Mouse (Mus musculus) kidney, adult 11 months (tissue): ENCODE measurements around the gene Med15.

Experiments used
- DNase-seq: peaks from one replicate; pipeline ENCODE4 v3.0.0; 2022

Med15 gene

DNA sequence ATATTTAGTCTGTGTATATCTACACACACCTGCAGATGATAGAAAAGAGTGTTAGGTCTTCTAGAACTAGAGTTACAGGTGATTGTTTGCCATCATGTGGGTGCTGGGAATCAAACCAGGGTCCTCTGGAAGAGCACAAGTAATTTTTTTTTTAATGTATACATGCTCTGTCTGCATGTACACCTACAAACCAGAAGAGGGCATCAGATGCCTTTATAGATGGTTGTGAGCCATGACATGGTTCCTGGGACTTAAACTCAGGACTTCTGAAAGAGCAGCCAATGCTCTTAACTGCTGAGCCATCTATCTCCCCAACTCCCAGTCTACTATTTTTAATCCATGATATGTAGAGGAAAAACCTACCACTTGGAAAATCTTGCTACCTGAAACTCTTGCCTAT lies 2.7 kb downstream of the Med15 start:
- no peak for DNase-seq

DNA sequence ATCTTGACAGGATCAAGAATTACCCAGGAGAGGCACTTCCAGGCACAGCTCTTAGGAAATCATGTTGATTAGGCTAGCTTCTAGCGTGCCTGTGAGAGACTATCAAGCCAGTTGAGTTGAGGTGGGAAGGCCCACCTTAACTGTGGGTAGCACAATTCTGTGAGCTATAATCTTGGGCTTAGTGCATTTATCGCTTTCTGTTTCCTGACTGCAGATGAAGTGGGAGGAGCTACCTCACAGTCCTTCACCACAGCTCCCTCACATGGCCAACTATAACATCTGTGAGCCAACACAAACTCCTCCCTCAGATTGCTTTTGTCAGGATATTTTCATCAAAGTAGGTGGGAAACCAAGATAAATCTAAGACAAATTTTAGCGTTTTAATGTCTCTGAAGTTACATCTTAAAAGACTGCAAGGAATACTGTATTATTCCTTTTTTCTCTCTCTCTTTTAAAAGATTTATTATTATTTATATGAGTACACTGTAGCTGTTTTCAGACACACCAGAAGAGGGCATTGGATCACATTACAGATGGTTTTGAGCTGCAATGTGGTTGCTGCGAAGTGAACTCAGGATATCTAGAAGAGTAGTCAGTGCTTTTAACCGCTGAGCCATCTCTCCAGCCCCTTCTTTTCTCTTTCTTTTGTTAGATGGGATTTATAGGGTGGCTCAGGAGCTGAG lies 5.4 kb downstream of the Med15 start:
- DNase-seq = peak; percentile 52

GRCm38 (mm10) chr16:17724448-17724847 lies 8.2 kb downstream of the Med15 start:
- no peak for DNase-seq

DNA sequence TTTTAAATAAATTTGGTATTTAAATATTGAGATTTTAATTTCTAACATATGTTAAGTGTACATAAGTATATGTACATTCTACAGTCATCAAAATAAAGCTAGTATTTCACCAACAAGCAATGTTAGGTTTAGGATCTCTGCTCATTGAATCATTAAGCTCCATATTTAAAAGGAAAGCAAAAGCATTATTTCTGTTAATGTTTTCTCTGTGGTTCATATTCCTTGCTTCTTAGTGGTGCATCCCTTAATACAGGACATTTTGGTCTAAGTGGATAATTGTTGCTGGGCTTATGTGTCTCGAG lies 9.4 kb downstream of the Med15 start:
- DNase-seq = no peak

DNA sequence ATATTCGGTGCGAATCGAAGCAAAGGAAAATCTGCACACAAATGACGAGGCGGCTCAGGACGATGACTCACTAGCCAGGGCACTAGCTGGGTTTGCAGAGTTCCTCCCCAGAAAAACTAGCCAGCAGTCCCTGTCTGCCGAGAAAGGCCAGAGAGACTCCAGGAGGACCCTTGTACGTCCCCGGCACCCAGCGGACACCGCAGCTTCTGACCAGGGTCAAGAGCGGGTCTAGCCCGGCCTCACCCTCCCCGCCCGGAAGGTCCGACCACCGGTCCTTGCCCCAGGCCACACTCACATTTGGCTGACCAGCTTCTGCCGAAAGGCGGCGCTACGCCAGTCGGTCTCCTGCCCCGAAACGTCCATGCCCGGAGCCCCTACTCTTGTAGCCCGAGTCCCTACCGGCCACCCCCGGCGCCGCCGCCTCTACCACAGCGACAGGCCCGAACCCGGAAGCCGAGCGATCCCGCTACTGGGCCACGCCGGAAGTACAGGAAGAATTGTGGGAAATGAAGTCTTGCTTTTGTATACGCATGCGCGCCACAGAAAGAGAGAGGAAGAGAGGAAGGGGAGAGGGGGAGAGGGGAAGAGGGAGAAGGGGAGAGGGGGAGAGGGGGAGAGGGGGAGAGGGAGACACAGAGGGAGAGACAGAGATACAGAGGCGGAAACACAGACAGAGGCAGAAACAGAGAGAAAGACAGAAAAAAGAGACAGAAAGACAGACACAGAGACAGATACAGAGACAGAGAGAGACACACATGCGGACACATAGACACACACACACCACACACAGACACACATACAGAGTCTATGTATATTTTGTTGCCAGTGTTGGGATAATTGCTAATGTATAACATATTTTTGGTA lies 10.0 kb downstream of the Med15 start:
- peak; percentile 90 for DNase-seq

DNA sequence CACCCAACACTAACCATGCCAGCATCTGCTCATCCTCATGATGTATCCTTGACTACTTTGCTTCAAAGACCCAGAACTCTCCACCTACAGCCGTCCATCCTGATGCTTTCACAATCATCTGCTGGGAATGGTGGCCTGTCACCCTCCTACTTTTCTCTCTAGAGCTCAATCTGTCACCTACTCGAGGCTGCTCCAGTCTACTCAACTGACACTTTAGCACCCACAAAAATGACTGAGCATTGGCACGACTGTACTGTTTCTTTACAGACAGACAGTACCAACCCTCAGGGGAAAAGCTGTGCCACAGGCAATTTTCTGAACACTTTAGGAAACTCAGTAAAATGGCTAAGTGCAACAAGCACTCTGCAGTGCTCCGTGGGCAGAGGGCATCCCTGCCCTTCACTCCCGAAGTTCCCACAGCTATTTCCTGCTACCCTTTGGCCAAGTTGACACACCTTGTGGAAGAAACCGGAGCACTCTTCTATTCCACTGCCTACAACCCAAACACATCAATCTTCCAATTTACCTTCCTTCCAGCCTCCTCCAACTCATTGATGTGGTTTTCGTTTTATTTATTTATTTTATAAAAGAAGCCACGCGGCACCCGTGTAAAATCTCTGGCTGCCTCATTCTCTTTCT lies 10.8 kb downstream of the Med15 start:
- no peak for DNase-seq

DNA sequence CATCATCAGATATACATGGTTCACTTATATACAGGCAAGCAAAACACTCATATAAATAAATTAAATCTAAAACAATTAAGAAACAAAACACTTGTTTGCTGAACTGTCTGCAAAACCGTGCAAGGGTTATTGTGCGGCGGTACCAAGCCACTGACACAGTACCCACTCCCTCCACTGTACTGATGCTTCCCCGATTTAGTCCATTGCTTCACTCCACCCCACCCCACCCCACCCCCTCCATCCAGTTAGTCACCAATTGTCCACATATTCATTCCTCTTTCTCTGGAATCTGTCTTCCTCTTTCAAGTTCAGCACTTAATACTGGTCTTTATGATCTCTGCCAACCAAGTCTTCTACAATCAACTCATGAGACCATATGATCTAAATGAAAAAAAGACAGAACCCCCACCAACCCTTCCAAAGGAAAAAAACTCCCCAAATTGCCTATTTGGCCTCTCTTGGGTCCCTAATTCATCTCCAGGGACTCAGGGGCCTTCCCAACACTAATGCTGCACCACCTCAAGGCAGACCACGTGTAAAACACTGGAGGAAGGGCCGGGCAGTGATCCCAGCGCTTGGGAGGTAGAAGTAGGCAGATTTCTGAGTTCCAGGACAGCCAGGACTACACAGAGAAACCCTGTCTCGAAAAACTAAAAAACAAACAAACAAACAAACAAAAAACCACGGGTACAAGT lies 11.4 kb downstream of the Med15 start:
- no peak for DNase-seq

- DNase-seq = no peak
These were observed 14.9 kb downstream of the Med15 start for GRCm38 (mm10) chr16:17717791-17718190.

DNA sequence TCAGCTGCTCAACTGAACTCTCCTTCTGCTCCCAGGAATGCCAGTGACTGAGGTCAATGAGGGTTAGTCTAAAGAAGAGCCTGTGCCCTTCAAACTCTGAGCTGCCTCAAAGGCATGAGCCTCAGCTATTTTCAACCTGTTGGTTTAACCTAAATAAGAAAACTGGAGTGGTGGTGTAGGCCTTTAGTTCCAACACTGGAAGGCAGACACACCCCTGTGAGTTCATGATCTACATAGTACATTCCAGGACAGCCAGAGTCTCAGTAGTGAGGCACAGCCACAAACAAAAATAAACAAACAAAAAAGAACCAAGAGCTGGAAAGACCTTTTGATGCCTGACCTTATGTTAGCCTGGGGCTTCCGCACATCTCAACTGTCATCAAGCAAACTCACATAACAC lies 25.1 kb downstream of the Med15 start:
- DNase-seq = peak; percentile 20

GRCm38 (mm10) chr16:17701043-17701405 lies 31.7 kb downstream of the Med15 start:
- DNase-seq = no peak

DNA sequence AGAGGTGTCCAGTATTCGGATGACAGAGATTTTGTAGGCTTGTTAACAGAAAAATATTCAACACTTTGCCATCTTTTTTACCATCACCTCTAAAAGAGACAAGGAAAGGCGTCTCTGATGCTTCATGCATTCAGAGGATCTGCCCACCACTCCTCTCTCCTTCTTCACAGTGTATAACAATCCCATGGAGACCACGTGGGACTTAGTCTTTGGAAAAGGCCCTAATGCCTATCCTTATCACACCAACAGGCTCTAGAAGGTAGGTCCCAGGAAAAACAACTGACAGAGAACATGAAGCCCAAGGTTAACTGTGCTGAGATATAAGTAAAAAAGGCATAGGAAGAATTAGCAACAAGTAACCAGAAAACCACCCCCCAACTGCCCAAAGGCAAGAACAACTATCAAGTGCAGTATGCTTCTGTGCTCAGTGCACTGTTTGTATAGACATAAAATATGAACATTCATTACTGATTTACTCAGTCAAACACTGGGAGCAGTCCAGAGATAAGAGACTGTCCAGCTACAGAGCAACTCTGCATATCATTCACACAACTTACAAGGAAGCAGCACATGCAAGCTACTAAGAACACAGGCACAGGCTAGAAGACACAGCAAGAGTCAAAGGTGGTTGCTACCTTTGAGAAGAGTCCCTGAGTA lies 32.2 kb downstream of the Med15 start:
- no peak for DNase-seq

DNA sequence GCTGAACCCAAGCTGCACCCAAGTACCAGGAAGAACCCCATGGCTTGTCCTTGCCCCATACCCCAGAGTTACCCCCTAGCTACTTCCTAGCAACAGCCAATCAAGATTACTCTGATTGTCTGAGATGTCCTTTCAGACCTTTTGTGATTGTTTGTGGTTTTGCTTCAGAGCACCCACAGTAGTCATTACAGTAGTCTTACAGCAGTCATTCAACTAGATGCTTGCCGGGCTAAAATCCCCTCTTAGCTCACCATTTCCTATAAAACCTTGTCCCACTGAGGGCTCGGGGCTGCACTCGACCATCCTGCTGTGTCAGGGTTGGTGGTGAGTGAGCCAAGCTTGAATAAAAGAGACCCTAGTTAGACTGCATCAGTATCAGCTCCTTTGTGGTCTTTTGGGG lies 37.8 kb downstream of the Med15 start:
- no peak for DNase-seq

DNA sequence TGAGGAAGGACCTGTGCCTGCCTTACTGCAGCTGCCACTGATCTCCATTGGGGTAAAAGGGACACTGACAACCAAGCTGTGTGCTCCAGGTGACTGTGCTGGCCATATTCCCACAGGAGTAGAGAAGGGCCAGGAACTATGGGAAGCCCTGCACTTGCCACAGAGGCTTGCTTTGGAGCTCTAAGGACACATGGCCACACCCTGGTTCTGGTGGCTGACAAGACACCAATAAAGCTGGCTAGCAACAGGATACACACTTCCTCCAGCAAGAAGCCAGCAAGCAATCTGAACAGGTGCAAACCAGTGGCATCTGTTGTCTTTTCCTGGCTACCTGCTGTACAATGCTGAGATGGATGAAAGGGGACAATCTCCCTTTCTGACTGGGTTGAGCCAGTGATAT lies 62.8 kb downstream of the Med15 start:
- DNase-seq = no peak

- no peak for DNase-seq
These were observed 67.1 kb downstream of the Med15 start for GRCm38 (mm10) chr16:17665568-17665967.

GRCm38 (mm10) chr16:17656212-17656871 lies 76.3 kb downstream of the Med15 start:
- DNase-seq = no peak

DNA sequence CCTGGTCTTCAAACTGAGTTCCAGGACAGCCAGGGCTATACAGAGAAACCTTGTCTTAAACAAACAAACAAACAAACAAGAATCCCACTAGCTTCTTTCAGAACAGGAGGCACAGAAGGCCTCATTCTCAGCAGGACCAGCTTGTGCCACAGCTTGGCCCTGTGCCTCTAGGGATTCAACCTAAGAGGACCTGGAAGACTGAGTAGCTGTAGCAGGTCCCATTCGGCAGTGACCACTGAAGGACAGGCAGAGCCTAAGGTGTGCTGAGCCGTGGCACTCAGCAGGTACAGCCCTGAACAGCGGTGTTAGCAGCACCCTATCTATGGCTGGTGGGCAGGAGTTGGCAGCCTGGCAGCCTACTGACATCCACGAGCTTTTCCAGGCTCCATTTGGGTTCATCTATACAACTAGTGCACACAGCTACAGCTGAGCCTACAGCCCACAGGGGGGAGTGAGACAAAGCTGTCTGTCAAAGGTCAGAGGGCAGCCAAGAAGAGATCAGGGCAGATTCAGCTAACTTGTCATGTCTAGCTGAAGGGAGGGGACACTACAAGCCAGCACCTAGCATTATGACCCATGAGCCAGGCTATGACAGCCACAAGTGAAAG lies 78.4 kb downstream of the Med15 start:
- no peak for DNase-seq

- no peak for DNase-seq
These were observed 79.1 kb downstream of the Med15 start for GRCm38 (mm10) chr16:17653601-17654000.

DNA sequence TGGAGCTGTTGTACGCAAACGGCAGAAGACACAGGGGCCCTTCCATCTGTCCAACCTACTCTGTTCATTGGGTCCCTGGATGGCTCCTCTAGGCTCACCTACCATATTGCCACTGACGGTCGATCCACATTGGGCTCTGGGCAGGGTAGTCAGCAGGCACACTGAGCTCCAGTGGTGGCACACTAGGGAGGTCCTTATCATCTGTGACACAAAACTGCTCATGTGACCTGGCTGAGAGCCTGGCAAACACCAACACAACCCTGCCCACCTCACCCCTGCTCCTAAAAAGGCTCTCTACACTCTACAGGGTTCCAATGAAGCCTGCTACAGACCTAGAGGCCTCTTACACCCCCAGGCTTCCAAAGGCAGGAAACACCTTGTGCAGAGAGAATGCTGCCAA lies 80.1 kb downstream of the Med15 start:
- DNase-seq = no peak

GRCm38 (mm10) chr16:17650711-17651110 lies 82.0 kb downstream of the Med15 start:
- DNase-seq = no peak

- no peak for DNase-seq
These were observed 82.6 kb downstream of the Med15 start for GRCm38 (mm10) chr16:17649925-17650605.

- DNase-seq = no peak
These were observed 84.9 kb downstream of the Med15 start for GRCm38 (mm10) chr16:17647566-17648340.
